Mouse (Mus musculus): Measurements from ENCODE around the gene Limk1. TPM values are rescaled to one million over a fixed set of nuclear protein-coding genes. Genes with fewer than 3 reads are reported as not detected.
"Not testable (repeated sequence)": the region's sequence is repeated elsewhere in the genome, so short reads cannot be mapped to it uniquely, and the experiment has no call there.

The Limk1 gene
- total RNA-seq, 2 experiments from 2014 or later = 19.5 to 22.6 TPM

GRCm38 (mm10) chr5:134678031-134678430 is 10.4 kb downstream of the Limk1 start:
- peak; percentile 27 to 34 for DNase-seq

- no peak for DNase-seq
Measured at GRCm38 (mm10) chr5:134677491-134677890, 10.9 kb downstream of the Limk1 start.

GRCm38 (mm10) chr5:134675956-134676759 is 12.2 kb downstream of the Limk1 start:
- peak; percentile 86 to 90 for DNase-seq

- no peak for DNase-seq
Measured at GRCm38 (mm10) chr5:134674977-134675376, 13.4 kb downstream of the Limk1 start.

- DNase-seq = no peak
Measured at GRCm38 (mm10) chr5:134672611-134673010, 15.8 kb downstream of the Limk1 start.

GRCm38 (mm10) chr5:134672198-134672516 is 16.2 kb downstream of the Limk1 start:
- DNase-seq = no peak

GRCm38 (mm10) chr5:134671335-134672197 is 16.8 kb downstream of the Limk1 start:
- no peak for DNase-seq

GRCm38 (mm10) chr5:134669001-134669708 is 19.2 kb downstream of the Limk1 start:
- no peak for DNase-seq

- DNase-seq = peak; percentile 38 to 64
Measured at GRCm38 (mm10) chr5:134668495-134668894, 19.9 kb downstream of the Limk1 start.

- DNase-seq = no peak
Measured at GRCm38 (mm10) chr5:134656708-134657107, 31.7 kb downstream of the Limk1 start.

- peak; percentile 28 to 35 for DNase-seq
Measured at GRCm38 (mm10) chr5:134652015-134652414, 36.4 kb downstream of the Limk1 start.

- peak; percentile 65 to 77 for DNase-seq
Measured at GRCm38 (mm10) chr5:134650926-134651325, 37.5 kb downstream of the Limk1 start.

- not testable (repeated sequence) for DNase-seq
Measured at GRCm38 (mm10) chr5:134648976-134649375, 39.4 kb downstream of the Limk1 start.

GRCm38 (mm10) chr5:134647394-134647793 is 41.0 kb downstream of the Limk1 start:
- DNase-seq = no peak

GRCm38 (mm10) chr5:134646461-134646860 is 41.9 kb downstream of the Limk1 start:
- DNase-seq = no peak

- peak; percentile 41 to 52 for DNase-seq
Measured at GRCm38 (mm10) chr5:134644643-134645118, 43.7 kb downstream of the Limk1 start.

GRCm38 (mm10) chr5:134644121-134644520 is 44.3 kb downstream of the Limk1 start:
- DNase-seq = no peak

GRCm38 (mm10) chr5:134640371-134640770 is 48.0 kb downstream of the Limk1 start:
- no peak for DNase-seq

- DNase-seq = peak; percentile 98
Measured at GRCm38 (mm10) chr5:134639269-134639682, 49.1 kb downstream of the Limk1 start, which contains the start of gene Eif4h. Eif4h (minus strand) TSS chr5:134639490.

GRCm38 (mm10) chr5:134638461-134639268 is 49.7 kb downstream of the Limk1 start:
- DNase-seq = no peak

GRCm38 (mm10) chr5:134637820-134638367 is 50.5 kb downstream of the Limk1 start:
- DNase-seq = no peak

Measured in adrenal gland, postnatal 36 days (tissue).